Mouse (Mus musculus) neural tube, embryonic 14.5 days (tissue): Measurements from ENCODE around the gene Adcyap1r1. TPM values are rescaled to one million over a fixed set of nuclear protein-coding genes. Genes with fewer than 3 reads are reported as not detected.

Source experiments
- ATAC-seq: fragments of 200-750 bp; cut with Nextera tagmentation; 2 replicates; pipeline ENCODE4 v1.8.0; 2017; ENCODE audit warnings: low read depth, mild to moderate bottlenecking, moderate TSS enrichment, moderate library complexity
- H3K27ac ChIP-seq: fragments of 300-500 bp; sonication (generic); 2 replicates; pipeline ENCODE4 v1.5.1; 2014; ENCODE audit warnings: low read depth, mild to moderate bottlenecking, control low read depth, low read length, moderate library complexity, mixed read lengths
- H3K27me3 ChIP-seq: fragments of 300-500 bp; sonication (generic); 2 replicates; pipeline ENCODE4 v1.6.1; 2014; ENCODE audit warnings: low read length; ENCODE audit not compliant: control insufficient read depth, insufficient read depth
- H3K36me3 ChIP-seq: fragments of 300-500 bp; sonication (generic); 2 replicates; pipeline ENCODE4 v1.6.1; 2014; ENCODE audit warnings: low read length, mixed read lengths; ENCODE audit not compliant: control insufficient read depth, insufficient read depth
- H3K4me1 ChIP-seq: fragments of 300-500 bp; sonication (generic); 2 replicates; pipeline ENCODE4 v1.6.1; 2014; ENCODE audit warnings: low read length; ENCODE audit not compliant: control insufficient read depth, insufficient read depth
- H3K4me2 ChIP-seq: fragments of 300-500 bp; sonication (generic); 2 replicates; pipeline ENCODE4 v1.6.1; 2014; ENCODE audit warnings: mild to moderate bottlenecking, low read depth, low read length, control low read depth
- H3K4me3 ChIP-seq: fragments of 300-500 bp; sonication (generic); 2 replicates; pipeline ENCODE4 v1.5.1; 2014; ENCODE audit warnings: low read depth, low read length, control low read depth, mixed read lengths
- H3K9ac ChIP-seq: fragments of 300-500 bp; sonication (generic); replicated peaks from 2 replicates; pipeline ENCODE4 v1.6.1; 2014; ENCODE audit warnings: low read depth, mild to moderate bottlenecking, control low read depth, low read length, mixed read lengths
- H3K9me3 ChIP-seq: fragments of 300-500 bp; sonication (generic); 2 replicates; pipeline ENCODE4 v1.6.1; 2016; ENCODE audit warnings: low read length; ENCODE audit not compliant: control insufficient read depth
- WGBS: fragments of 180-500 bp; shearing (Covaris S2); extraction: QIAGEN DNeasy Blood & Tissue Kit; methylation state at CpG from one replicate; pipeline ENCODE4 v1.1.7; 2014; 5-methylcytosine and 5-hydroxymethylcytosine counted together
- polyA plus RNA-seq: library from polyadenylated mRNA; unstranded; fragments of >200 nt; fragmentation: Nextera tagmentation; extraction: Ambion mirVana; gene quantifications from 2 replicates; pipeline ENCODE4 v1.2.1, GENCODE M21; 2014

Adcyap1r1 gene
- polyA plus RNA-seq, 1 experiment from 2014 or later, result 70.7 TPM

DNA sequence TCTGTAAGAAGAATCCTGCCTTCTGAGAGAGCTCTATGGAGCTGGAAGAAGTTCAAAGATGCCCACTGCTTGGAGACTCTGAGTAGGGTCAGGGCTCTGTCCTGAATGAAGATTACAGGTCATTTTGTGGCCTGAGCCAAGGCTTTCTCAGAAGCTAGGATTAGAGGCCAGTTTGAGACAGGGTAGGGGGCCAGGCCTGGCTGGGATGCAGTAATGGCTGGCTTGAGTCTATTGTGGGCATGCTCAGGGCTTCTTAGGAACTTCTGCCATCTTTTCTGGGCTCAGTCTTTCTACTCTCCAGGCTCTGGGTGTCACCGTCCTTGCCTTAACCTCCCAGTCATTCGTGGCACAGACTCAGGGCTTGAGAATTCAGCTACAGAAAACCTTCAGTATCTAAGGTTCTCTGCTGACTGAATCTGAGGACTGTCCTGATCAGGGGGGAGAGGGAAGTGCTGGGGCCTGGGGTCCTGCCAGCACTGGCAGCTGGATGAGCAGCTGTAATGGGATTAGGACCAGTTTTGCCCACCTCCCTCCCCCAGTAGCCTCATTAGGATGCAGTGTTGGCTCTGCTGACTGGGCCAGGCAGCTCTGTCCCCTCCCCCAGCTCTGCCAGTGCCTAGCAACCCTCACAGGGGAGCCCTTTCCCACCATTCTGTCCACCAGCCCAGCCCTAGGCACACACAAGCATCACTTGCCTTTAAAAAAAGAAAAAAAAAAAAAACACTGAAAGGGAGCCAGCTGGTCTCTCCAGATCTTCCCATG lies 7.7 kb upstream of the Adcyap1r1 start:
- peaks cover 10% of the 10 kb centered on the region; the same call in 1 of the 2 replicates for H3K4me1 ChIP-seq
- no peak overlapping the region for H3K4me2 ChIP-seq
- H3K4me3 ChIP-seq, result no peak overlapping the region
- H3K9ac ChIP-seq, result no peak overlapping the region
- H3K27me3 ChIP-seq, result no peaks in the 10 kb centered on the region
- H3K9me3 ChIP-seq, result no peaks in the 10 kb centered on the region
- peak; percentile 96 for ATAC-seq
- H3K36me3 ChIP-seq, result no peaks in the 10 kb centered on the region
- 15% methylated on average over 2 of the region's 2 CpGs for WGBS
- H3K27ac ChIP-seq, result peak overlapping the region; percentile 78

DNA sequence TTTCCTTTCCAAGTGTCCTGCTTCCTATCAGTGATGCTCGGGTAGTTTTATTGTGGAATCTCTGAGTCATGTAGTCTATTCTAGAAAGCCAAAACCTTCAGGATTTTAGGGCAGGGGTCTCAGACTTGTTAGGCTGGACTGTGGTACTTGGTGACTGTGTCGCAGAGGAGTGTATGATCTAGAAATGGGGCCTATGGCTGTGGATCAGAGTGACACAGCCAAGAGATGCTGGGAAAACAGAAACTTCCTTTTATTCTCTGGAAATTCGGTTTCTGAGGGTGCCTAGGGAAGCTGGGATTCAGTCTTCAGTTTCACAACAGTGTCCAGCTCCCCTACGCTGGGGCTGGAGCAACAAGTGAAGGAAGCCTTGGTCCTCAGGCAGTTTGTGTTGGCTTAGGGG lies 7.1 kb upstream of the Adcyap1r1 start:
- Histone ChIP-seq H3K4me1 (peaks cover 10% of the 10 kb centered on the region; the same call in 1 of the 2 replicates), H3K9me3 (no peaks in the 10 kb centered on the region), H3K27ac (peak overlapping the region; percentile 78), H3K4me3 (no peak overlapping the region), H3K27me3 (no peaks in the 10 kb centered on the region), H3K4me2 (no peak overlapping the region), H3K36me3 (no peaks in the 10 kb centered on the region), H3K9ac (no peak overlapping the region)
- 0 out of 2 replicates have a peak, but pooled peaks have one; percentile 25 for ATAC-seq
- 33% methylated on average over 4 of the region's 4 CpGs for WGBS

DNA sequence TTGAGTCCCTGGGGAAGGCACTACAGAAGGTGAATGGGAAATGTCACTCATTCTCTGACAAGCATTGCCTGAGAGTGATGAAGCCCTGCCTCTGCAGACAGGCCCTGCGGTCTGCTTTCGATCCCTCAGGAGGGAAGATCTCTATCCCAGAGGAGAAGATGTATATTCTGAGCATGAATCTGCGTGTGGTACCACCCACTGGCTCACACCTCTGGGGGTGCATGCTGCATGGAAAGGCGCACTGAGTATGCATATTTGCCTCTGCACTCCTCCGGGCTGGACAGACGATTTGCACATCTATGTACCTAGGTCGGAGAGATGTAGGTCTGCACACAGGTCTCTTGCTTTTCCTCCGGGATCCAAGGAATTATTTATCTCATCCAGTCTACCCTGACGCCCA lies 3.6 kb upstream of the Adcyap1r1 start:
- peaks cover 2% of the 10 kb centered on the region; the same call in 1 of the 2 replicates for H3K27me3 ChIP-seq
- no peak overlapping the region for H3K27ac ChIP-seq
- H3K4me3 ChIP-seq, result no peak overlapping the region
- H3K4me2 ChIP-seq, result no peak overlapping the region
- H3K36me3 ChIP-seq, result no peaks in the 10 kb centered on the region
- WGBS, result 78% methylated on average over 9 of the region's 9 CpGs
- ATAC-seq, result no peak
- H3K4me1 ChIP-seq, result peaks cover 12% of the 10 kb centered on the region
- H3K9ac ChIP-seq, result no peak overlapping the region
- H3K9me3 ChIP-seq, result no peaks in the 10 kb centered on the region

DNA sequence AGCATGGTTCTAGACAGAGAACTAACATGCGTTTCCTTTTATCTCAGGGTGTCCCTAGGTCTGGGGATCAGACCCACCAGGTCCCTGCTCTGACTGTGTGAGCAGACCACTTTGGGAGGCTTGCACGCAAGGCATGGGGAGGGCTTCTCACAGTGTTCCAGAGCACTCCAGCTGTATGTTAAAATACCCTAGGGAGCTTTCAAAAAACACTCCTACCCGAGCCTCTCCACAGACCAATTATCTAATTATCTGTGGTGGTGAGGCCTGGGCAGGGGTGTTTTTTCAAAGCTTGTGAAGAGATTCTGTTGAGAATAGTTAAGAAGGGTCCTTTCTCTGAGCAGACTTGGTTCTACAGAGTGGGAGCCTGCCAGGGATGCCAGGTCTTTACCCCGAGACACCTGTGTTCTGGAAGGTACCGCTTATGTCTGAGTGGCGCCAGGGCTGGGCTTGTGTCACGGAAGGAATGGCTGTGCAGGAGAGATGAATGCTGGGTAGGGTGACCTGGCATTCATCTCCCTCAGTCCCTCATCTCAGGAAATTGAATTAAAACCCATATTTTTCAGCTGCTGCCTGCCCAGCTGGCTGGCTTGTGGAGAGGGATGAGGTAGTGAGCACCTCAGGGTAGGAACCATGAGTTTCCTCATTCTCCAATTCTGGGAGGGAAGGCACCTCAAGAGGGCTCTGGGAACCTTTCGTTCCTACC lies 2.7 kb upstream of the Adcyap1r1 start:
- Histone ChIP-seq H3K4me3 (no peak overlapping the region), H3K4me2 (no peak overlapping the region), H3K4me1 (peaks cover 11% of the 10 kb centered on the region), H3K36me3 (no peaks in the 10 kb centered on the region), H3K9me3 (no peaks in the 10 kb centered on the region), H3K27ac (no peak overlapping the region), H3K9ac (no peak overlapping the region), H3K27me3 (peaks cover 2% of the 10 kb centered on the region; the same call in 1 of the 2 replicates)
- WGBS, result 71% methylated on average over 8 of the region's 8 CpGs
- ATAC-seq, result no peak

DNA sequence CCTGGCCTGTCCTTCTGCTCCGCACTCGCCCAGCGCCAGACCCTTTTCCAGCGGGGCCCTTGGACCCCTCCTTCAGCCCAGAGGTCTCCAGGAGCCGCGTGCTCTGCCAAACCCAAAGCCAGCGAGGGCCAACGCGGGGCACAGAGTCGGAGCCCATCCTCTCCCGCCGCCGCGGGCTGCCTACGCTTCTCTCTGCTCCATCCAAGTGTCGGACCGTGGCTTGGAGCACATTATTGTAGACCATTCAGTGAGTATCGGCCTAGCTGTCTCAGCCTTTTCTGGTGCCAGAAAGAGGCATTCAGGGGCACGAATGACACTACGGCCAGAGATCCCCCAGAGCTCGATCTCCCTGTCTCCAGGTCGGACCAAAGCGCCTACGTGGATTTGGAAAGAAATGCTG lies 603 bp downstream of the Adcyap1r1 start:
- Histone ChIP-seq H3K9me3 (no peaks in the 10 kb centered on the region), H3K27me3 (peaks cover 2% of the 10 kb centered on the region; the same call in 1 of the 2 replicates), H3K4me3 (peak overlapping the region; percentile 71), H3K4me1 (peaks cover 20% of the 10 kb centered on the region), H3K36me3 (no peaks in the 10 kb centered on the region), H3K9ac (peak overlapping the region; percentile 93), H3K4me2 (peak overlapping the region; percentile 79), H3K27ac (peak overlapping the region; percentile 81)
- no peak; the same call in 1 of the 2 replicates for ATAC-seq
- WGBS, result under 1% methylated on average over 24 of the region's 24 CpGs

DNA sequence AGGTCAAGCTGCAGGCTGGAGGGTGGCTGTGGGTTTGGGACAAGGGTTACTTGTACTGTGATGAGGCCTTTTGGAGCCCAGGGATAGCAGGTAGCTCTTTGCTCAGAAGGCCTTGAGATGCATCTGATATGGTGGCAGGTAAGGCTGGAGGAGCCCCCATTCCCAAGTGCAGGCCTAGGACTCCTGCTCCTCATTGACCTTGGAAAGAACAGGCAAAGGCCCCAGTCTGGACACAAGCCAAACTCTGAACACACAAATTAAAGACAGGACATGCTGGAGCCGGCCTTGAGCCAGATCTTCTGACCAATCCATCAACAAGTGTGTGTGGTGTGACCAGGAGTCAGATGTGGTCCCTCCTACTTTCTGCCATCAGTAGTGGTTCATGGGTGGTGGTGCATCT lies 1.8 kb downstream of the Adcyap1r1 start:
- Histone ChIP-seq H3K9me3 (no peaks in the 10 kb centered on the region), H3K4me1 (peaks cover 20% of the 10 kb centered on the region), H3K36me3 (no peaks in the 10 kb centered on the region), H3K27me3 (peaks cover 2% of the 10 kb centered on the region; the same call in 1 of the 2 replicates), H3K9ac (peak overlapping the region; percentile 93), H3K27ac (no peak overlapping the region), H3K4me3 (peak overlapping the region; percentile 71), H3K4me2 (peak overlapping the region; percentile 79)
- ATAC-seq, result no peak
- 35% methylated on average over 1 of the region's 1 CpGs for WGBS

DNA sequence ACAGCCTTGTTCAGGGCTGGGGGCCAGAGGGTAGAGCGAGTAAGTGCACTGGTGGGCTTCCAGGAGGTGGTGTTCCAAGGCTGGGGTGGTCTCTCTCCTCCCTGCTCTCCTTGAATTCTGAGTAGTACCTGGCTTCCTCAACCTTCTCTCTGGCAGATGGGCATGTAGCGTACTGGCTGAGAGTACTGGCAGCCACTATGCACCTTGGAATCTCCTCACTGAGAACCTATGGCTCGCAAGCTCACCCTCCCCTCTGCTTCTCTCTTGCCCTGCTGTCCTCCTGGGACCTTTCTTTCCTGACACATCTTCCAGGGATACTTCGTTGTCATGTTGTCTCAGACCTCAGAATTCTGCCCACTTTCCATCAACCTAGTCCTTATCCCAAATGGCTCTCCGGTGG lies 3.9 kb downstream of the Adcyap1r1 start:
- no peaks in the 10 kb centered on the region for H3K36me3 ChIP-seq
- H3K27me3 ChIP-seq, result peaks cover 2% of the 10 kb centered on the region; the same call in 1 of the 2 replicates
- no peak for ATAC-seq
- 74% methylated on average over 5 of the region's 5 CpGs for WGBS
- no peak overlapping the region for H3K9ac ChIP-seq
- peak overlapping the region; percentile 79 for H3K4me2 ChIP-seq
- no peak overlapping the region for H3K27ac ChIP-seq
- H3K9me3 ChIP-seq, result no peaks in the 10 kb centered on the region
- no peak overlapping the region for H3K4me3 ChIP-seq
- peaks cover 20% of the 10 kb centered on the region for H3K4me1 ChIP-seq

DNA sequence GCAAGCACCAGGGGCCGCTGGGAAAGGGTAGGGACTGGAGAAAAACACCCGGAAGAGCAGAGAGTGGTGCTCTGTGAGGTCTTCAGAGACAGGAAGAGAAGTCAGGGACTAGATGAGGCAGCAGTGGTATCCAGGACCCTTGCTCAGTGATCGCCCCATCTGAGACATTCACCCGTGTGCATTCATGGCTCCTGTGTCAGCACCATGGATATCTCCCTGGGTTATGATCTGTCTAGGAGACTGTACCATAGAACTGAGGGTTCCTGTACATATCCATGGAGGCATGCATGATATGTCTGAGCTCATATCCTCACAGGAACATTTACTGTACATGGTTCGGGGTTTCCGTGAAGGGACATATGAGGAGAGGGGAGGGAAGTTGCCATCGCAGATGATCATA lies 5.9 kb downstream of the Adcyap1r1 start:
- ATAC-seq, result no peak
- WGBS, result 82% methylated on average over 7 of the region's 7 CpGs
- H3K27ac ChIP-seq, result no peak overlapping the region
- no peaks in the 10 kb centered on the region for H3K27me3 ChIP-seq
- H3K4me1 ChIP-seq, result peaks cover 20% of the 10 kb centered on the region
- H3K9ac ChIP-seq, result no peak overlapping the region
- H3K4me3 ChIP-seq, result no peak overlapping the region
- peaks cover 10% of the 10 kb centered on the region; the same call in 1 of the 2 replicates for H3K36me3 ChIP-seq
- H3K9me3 ChIP-seq, result no peaks in the 10 kb centered on the region
- H3K4me2 ChIP-seq, result no peak overlapping the region

DNA sequence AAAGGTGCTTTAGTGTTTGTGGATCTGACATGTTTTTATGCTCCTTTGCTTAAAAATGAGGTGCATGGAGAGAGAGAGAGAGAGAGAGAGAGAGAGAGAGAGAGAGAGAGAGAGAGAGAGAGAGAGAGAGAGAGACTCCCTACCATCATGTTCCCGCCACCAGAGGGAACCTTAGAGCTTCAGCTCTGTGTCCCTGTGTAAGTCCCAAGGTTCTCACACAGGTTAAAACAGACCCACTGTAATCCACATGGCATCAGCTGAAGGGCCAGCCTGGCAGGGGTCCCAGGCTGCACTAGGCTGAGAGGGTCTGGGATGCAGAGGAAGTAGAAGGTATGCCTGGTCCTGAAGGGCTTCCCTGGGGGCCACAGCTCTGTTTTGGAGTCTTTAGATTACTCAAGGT lies 6.4 kb downstream of the Adcyap1r1 start:
- H3K4me3 ChIP-seq, result no peak overlapping the region
- no peaks in the 10 kb centered on the region for H3K9me3 ChIP-seq
- no peak overlapping the region for H3K27ac ChIP-seq
- no peak overlapping the region for H3K9ac ChIP-seq
- peaks cover 18% of the 10 kb centered on the region for H3K4me1 ChIP-seq
- no peaks in the 10 kb centered on the region for H3K27me3 ChIP-seq
- H3K4me2 ChIP-seq, result no peak overlapping the region
- ATAC-seq, result no peak
- 31% methylated on average over 1 of the region's 1 CpGs for WGBS
- H3K36me3 ChIP-seq, result peaks cover 10% of the 10 kb centered on the region; the same call in 1 of the 2 replicates
